Mouse (Mus musculus): ENCODE results near the gene Shd. TPM values are rescaled to one million over a fixed set of nuclear protein-coding genes. Genes with fewer than 3 reads are reported as not detected.

Shd gene
- polyA plus RNA-seq, 1 experiment, result 207 TPM

- TF ChIP-seq POLR2A (IDR thresholded peaks at IDR 0.05; ENCODE audit: borderline replicate concordance, extremely low read depth, insufficient read depth, insufficient read length, poor library complexity, severe bottlenecking) (no peak), CTCF (IDR thresholded peaks at IDR 0.05; ENCODE audit: borderline replicate concordance, extremely low read depth, insufficient read depth, insufficient read length) (no peak)
- no peak for DNase-seq (ENCODE audit: low read depth)
Observed at GRCm38 (mm10) chr17:55959946-55960740, 10.1 kb upstream of the Shd start.

GRCm38 (mm10) chr17:55960791-55961190 is 9.5 kb upstream of the Shd start:
- DNase-seq (ENCODE audit: low read depth), result no peak
- TF ChIP-seq CTCF (IDR thresholded peaks at IDR 0.05; ENCODE audit: borderline replicate concordance, extremely low read depth, insufficient read depth, insufficient read length) (no peak), POLR2A (IDR thresholded peaks at IDR 0.05; ENCODE audit: borderline replicate concordance, extremely low read depth, insufficient read depth, insufficient read length, poor library complexity, severe bottlenecking) (no peak)

- DNase-seq (ENCODE audit: low read depth), result no peak
- TF ChIP-seq CTCF (IDR thresholded peaks at IDR 0.05; ENCODE audit: borderline replicate concordance, extremely low read depth, insufficient read depth, insufficient read length), result no peak
- TF ChIP-seq POLR2A (IDR thresholded peaks at IDR 0.05; ENCODE audit: borderline replicate concordance, extremely low read depth, insufficient read depth, insufficient read length, poor library complexity, severe bottlenecking), result no peak
Observed at GRCm38 (mm10) chr17:55961631-55962030, 8.6 kb upstream of the Shd start.

GRCm38 (mm10) chr17:55963171-55963570 is 7.1 kb upstream of the Shd start:
- no peak for TF ChIP-seq CTCF (IDR thresholded peaks at IDR 0.05; ENCODE audit: borderline replicate concordance, extremely low read depth, insufficient read depth, insufficient read length)
- TF ChIP-seq POLR2A (IDR thresholded peaks at IDR 0.05; ENCODE audit: borderline replicate concordance, extremely low read depth, insufficient read depth, insufficient read length, poor library complexity, severe bottlenecking), result no peak
- DNase-seq (ENCODE audit: low read depth), result peak; percentile 38

- TF ChIP-seq CTCF (IDR thresholded peaks at IDR 0.05; ENCODE audit: borderline replicate concordance, extremely low read depth, insufficient read depth, insufficient read length), result no peak
- TF ChIP-seq POLR2A (IDR thresholded peaks at IDR 0.05; ENCODE audit: borderline replicate concordance, extremely low read depth, insufficient read depth, insufficient read length, poor library complexity, severe bottlenecking), result no peak
- no peak for DNase-seq (ENCODE audit: low read depth)
Observed at GRCm38 (mm10) chr17:55964496-55964895, 5.8 kb upstream of the Shd start.

GRCm38 (mm10) chr17:55964996-55965395 is 5.3 kb upstream of the Shd start:
- DNase-seq (ENCODE audit: low read depth), result no peak
- no peak for TF ChIP-seq CTCF (IDR thresholded peaks at IDR 0.05; ENCODE audit: borderline replicate concordance, extremely low read depth, insufficient read depth, insufficient read length)
- TF ChIP-seq POLR2A (IDR thresholded peaks at IDR 0.05; ENCODE audit: borderline replicate concordance, extremely low read depth, insufficient read depth, insufficient read length, poor library complexity, severe bottlenecking), result no peak

- TF ChIP-seq POLR2A (IDR thresholded peaks at IDR 0.05; ENCODE audit: borderline replicate concordance, extremely low read depth, insufficient read depth, insufficient read length, poor library complexity, severe bottlenecking), result no peak
- TF ChIP-seq CTCF (IDR thresholded peaks at IDR 0.05; ENCODE audit: borderline replicate concordance, extremely low read depth, insufficient read depth, insufficient read length), result no peak
- no peak for DNase-seq (ENCODE audit: low read depth)
Observed at GRCm38 (mm10) chr17:55967186-55967585, 3.1 kb upstream of the Shd start.

- no peak for TF ChIP-seq POLR2A (IDR thresholded peaks at IDR 0.05; ENCODE audit: borderline replicate concordance, extremely low read depth, insufficient read depth, insufficient read length, poor library complexity, severe bottlenecking)
- TF ChIP-seq CTCF (IDR thresholded peaks at IDR 0.05; ENCODE audit: borderline replicate concordance, extremely low read depth, insufficient read depth, insufficient read length), result no peak
- peak; percentile 28 for DNase-seq (ENCODE audit: low read depth)
Observed at GRCm38 (mm10) chr17:55968210-55968609, 2.1 kb upstream of the Shd start.

- TF ChIP-seq CTCF (IDR thresholded peaks at IDR 0.05; ENCODE audit: borderline replicate concordance, extremely low read depth, insufficient read depth, insufficient read length) (no peak), POLR2A (IDR thresholded peaks at IDR 0.05; ENCODE audit: borderline replicate concordance, extremely low read depth, insufficient read depth, insufficient read length, poor library complexity, severe bottlenecking) (no peak)
- DNase-seq (ENCODE audit: low read depth), result peak; percentile 96
Observed at GRCm38 (mm10) chr17:55969560-55969959, 707 bp upstream of the Shd start.

- no peak for TF ChIP-seq CTCF (IDR thresholded peaks at IDR 0.05; ENCODE audit: borderline replicate concordance, extremely low read depth, insufficient read depth, insufficient read length)
- no peak for TF ChIP-seq POLR2A (IDR thresholded peaks at IDR 0.05; ENCODE audit: borderline replicate concordance, extremely low read depth, insufficient read depth, insufficient read length, poor library complexity, severe bottlenecking)
- peak; percentile 8 for DNase-seq (ENCODE audit: low read depth)
Observed at GRCm38 (mm10) chr17:55971453-55971852, 1.2 kb downstream of the Shd start.

GRCm38 (mm10) chr17:55976255-55976862 is 6.1 kb downstream of the Shd start:
- TF ChIP-seq POLR2A (IDR thresholded peaks at IDR 0.05; ENCODE audit: borderline replicate concordance, extremely low read depth, insufficient read depth, insufficient read length, poor library complexity, severe bottlenecking) (no peak), CTCF (IDR thresholded peaks at IDR 0.05; ENCODE audit: borderline replicate concordance, extremely low read depth, insufficient read depth, insufficient read length) (peak; percentile 85)
- DNase-seq (ENCODE audit: low read depth), result peak; percentile 88

- TF ChIP-seq CTCF (IDR thresholded peaks at IDR 0.05; ENCODE audit: borderline replicate concordance, extremely low read depth, insufficient read depth, insufficient read length), result no peak
- no peak for TF ChIP-seq POLR2A (IDR thresholded peaks at IDR 0.05; ENCODE audit: borderline replicate concordance, extremely low read depth, insufficient read depth, insufficient read length, poor library complexity, severe bottlenecking)
- DNase-seq (ENCODE audit: low read depth), result no peak
Observed at GRCm38 (mm10) chr17:55977301-55977700, 7.0 kb downstream of the Shd start.
